Mouse (Mus musculus) kidney, embryonic 15.5 days (tissue): ENCODE data around the gene Nkx6-2. TPM values are rescaled to one million over a fixed set of nuclear protein-coding genes. Genes with fewer than 3 reads are reported as not detected.

Source experiments
- ATAC-seq: fragments of 200-750 bp; cut with Nextera tagmentation; replicated peaks from 2 replicates; pipeline ENCODE4 v1.8.0; 2017; ENCODE audit warnings: moderate TSS enrichment; ENCODE audit not compliant: low FRiP score
- H3K27ac ChIP-seq: fragments of 300-500 bp; sonication (generic); 2 replicates; pipeline ENCODE4 v1.5.1; 2015; ENCODE audit warnings: mild to moderate bottlenecking, inconsistent platforms
- H3K27me3 ChIP-seq: fragments of 300-500 bp; sonication (generic); 2 replicates; pipeline ENCODE4 v1.6.1; 2015; ENCODE audit warnings: inconsistent platforms
- H3K36me3 ChIP-seq: fragments of 300-500 bp; sonication (generic); 2 replicates; pipeline ENCODE4 v1.6.1; 2015; ENCODE audit warnings: inconsistent platforms
- H3K4me1 ChIP-seq: fragments of 300-500 bp; sonication (generic); 2 replicates; pipeline ENCODE4 v1.6.1; 2015; ENCODE audit warnings: inconsistent platforms
- H3K4me2 ChIP-seq: fragments of 300-500 bp; sonication (generic); 2 replicates; pipeline ENCODE4 v1.6.1; 2015; ENCODE audit warnings: moderate library complexity, mild to moderate bottlenecking, inconsistent platforms
- H3K4me3 ChIP-seq: fragments of 300-500 bp; sonication (generic); replicated peaks from 2 replicates; pipeline ENCODE4 v1.5.1; 2015; ENCODE audit warnings: mild to moderate bottlenecking, inconsistent platforms
- H3K9ac ChIP-seq: fragments of 300-500 bp; sonication (generic); 2 replicates; pipeline ENCODE4 v1.6.1; 2015; ENCODE audit warnings: mild to moderate bottlenecking, inconsistent platforms
- H3K9me3 ChIP-seq: fragments of 300-500 bp; sonication (generic); replicated peaks from 2 replicates; pipeline ENCODE4 v1.6.1; 2016; ENCODE audit warnings: inconsistent platforms
- WGBS: fragments of 180-500 bp; shearing (Covaris S2); methylation state at CpG from one replicate; pipeline ENCODE4 v1.1.7; 2015; ENCODE audit warnings: mixed read lengths; 5-methylcytosine and 5-hydroxymethylcytosine counted together
- polyA plus RNA-seq: library from polyadenylated mRNA; unstranded; fragments of >200 nt; fragmentation: Nextera tagmentation; extraction: Ambion mirVana; gene quantifications from 2 replicates; pipeline ENCODE4 v1.2.1, GENCODE M21; 2015

The Nkx6-2 gene
- polyA plus RNA-seq, result not detected in 2 replicates

DNA sequence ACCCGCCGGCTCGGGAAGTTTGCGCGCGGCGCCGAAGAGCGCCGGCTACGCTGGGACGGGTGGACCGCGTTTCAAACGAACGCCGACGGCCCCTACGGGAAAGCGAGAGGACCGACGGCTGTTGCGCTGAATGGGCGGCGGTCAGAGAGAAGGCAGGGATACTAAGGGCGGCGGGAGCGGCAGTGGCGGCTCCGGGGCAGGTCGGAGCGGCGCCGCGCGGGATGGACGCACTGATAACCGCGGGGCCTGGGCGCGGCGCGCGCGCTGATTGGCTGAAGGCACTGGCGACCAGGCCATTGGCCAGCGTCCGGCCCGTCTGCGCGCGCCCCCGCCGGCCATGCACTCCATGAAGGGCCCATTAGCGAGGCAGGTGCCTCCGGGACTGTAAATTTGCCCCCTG, at the start of gene Nkx6-2:
TSS of gene Nkx6-2 (minus strand) at position 203 of the 400 bp plus-strand sequence.
- Histone ChIP-seq H3K27ac (no peak within 1 kb of the TSS), H3K9me3 (no peaks in the 10 kb centered on the region), H3K4me1 (peaks cover 45% of the 10 kb centered on the region), H3K27me3 (peaks cover 100% of the 10 kb centered on the region), H3K9ac (no peak within 1 kb of the TSS), H3K36me3 (peaks cover 12% of the 10 kb centered on the region), H3K4me2 (peak within 1 kb of the TSS; percentile 68), H3K4me3 (peak within 1 kb of the TSS; percentile 44)
- WGBS, result under 1% methylated on average over 52 of the region's 56 CpGs
- peak; percentile 46; the same call in 1 of the 2 replicates for ATAC-seq

DNA sequence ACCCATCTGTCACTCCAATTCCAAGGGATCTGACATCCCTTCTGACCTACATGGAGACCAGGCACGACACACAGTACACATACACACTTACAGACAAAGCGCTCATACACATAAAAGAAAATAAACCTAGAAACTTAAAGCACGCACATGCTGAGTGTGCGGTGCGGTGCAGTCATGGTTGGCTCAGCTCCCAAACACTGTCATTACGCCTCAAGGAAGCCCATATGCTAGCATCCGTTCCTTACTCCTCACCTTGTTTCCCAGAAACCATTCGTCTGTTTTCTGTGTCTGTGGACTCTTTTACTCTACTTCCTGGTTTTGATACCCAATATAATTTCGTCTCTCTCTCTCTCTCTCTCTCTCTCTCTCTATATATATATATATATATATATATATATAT, 42.6 kb upstream of the Nkx6-2 start:
- WGBS, result 77% methylated on average over 9 of the region's 9 CpGs
- no peaks in the 10 kb centered on the region for H3K27me3 ChIP-seq
- H3K36me3 ChIP-seq, result no peaks in the 10 kb centered on the region
- H3K9me3 ChIP-seq, result no peaks in the 10 kb centered on the region
- no peak for ATAC-seq
- no peaks in the 10 kb centered on the region for H3K4me1 ChIP-seq
- no peak overlapping the region for H3K9ac ChIP-seq
- no peak overlapping the region for H3K4me3 ChIP-seq
- H3K4me2 ChIP-seq, result no peak overlapping the region
- H3K27ac ChIP-seq, result no peak overlapping the region

DNA sequence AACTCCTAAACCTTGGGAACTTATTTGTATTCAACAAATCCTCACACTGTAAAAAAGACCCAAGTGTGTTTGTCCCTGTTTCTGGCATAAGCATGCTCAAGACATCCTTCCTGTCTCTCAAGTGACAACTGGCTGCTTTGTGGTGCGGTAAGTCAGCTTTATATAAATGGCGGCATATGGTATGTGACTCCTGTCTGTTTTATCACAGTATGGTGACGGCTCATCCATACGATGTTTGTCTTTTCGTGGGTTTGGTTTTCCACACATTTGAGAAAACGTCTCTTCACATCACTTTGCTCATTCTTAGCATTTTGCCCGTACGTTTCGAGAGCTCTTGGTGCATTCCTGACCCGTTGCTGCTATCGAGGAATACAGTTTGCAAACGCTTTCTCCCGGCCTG, 40.0 kb upstream of the Nkx6-2 start:
- Histone ChIP-seq H3K4me3 (no peak overlapping the region), H3K36me3 (no peaks in the 10 kb centered on the region), H3K27ac (no peak overlapping the region), H3K4me2 (no peak overlapping the region), H3K9ac (no peak overlapping the region), H3K27me3 (no peaks in the 10 kb centered on the region), H3K9me3 (no peaks in the 10 kb centered on the region), H3K4me1 (no peaks in the 10 kb centered on the region)
- 85% methylated on average over 13 of the region's 13 CpGs for WGBS
- ATAC-seq, result no peak

DNA sequence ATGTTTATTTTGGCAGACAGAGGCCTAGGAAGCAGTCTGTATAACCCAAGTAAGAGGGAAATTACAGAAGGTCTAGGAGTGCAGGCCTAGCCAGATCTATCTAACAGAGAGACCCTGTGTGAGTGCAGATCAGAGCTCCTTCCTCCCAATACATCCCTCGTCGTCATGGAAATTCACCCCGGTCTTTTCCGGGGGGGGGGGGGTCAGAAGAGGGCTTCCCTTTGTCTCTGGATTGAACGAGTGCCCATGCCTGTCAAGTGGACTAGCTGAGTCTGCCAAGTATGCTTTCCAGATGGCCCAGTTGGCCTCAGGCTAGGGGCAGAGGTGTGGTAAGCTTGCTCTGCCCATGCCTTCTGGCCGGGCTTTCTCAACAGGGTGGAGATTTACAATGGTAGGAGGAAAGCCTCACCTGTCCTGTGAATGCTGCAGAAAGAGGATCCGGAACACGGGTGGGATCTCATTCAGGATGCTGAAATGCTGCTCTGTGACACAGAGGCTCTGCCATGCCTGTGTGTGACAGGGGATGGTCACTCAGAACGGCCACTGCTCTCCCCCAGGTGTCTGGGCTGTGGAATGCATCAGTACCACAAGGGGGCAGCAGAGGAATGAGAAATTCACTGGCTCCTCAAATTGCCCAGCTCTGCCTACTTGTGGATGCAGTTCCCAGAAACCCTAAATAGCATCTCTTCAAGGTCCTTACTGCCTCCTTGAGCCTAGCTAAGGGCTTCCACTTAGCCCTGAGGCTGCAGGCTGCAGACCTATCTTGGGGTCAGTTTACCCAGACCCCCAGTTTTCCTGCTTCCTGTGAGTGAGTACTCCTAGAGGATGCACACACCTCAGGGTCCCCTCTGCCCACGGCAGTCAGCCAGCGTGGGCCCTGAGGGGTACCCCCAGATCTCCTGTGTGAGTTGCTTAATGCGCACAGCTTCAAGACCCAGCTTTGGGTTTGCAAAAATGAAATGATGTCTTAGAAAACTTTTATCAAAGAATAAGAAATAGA, 33.5 kb upstream of the Nkx6-2 start:
- Histone ChIP-seq H3K4me1 (no peaks in the 10 kb centered on the region), H3K9me3 (no peaks in the 10 kb centered on the region), H3K9ac (no peak overlapping the region), H3K36me3 (no peaks in the 10 kb centered on the region), H3K27ac (no peak overlapping the region), H3K4me2 (no peak overlapping the region), H3K4me3 (no peak overlapping the region), H3K27me3 (peaks cover 2% of the 10 kb centered on the region; the same call in 1 of the 2 replicates)
- ATAC-seq, result no peak; the same call in 1 of the 2 replicates
- WGBS, result 60% methylated on average over 12 of the region's 12 CpGs

DNA sequence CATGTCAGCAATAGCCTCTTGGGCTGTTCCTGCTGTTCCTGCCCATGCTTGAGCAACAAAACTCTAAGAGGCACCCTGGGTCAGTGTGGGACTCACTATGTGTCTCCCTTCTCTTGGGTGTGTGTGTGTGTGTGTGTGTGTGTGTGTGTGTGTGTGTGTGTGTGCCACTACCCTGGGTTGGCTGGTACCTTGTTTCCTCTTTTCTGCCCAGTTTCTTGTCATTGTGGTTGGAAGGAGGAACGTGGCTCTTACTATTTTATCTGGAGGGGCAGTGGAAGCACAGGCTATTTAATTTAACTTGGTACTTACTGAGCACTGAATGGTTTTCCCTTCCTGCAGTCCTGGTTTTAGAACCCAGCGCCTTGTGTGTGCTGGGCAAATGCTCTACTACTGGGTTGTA, 27.7 kb upstream of the Nkx6-2 start:
- H3K4me2 ChIP-seq, result no peak overlapping the region
- WGBS, result 94% methylated on average over 2 of the region's 2 CpGs
- no peaks in the 10 kb centered on the region for H3K9me3 ChIP-seq
- peaks cover 5% of the 10 kb centered on the region; the same call in 1 of the 2 replicates for H3K27me3 ChIP-seq
- H3K36me3 ChIP-seq, result no peaks in the 10 kb centered on the region
- no peak overlapping the region for H3K27ac ChIP-seq
- no peak overlapping the region for H3K4me3 ChIP-seq
- no peak for ATAC-seq
- H3K9ac ChIP-seq, result no peak overlapping the region
- H3K4me1 ChIP-seq, result no peaks in the 10 kb centered on the region

DNA sequence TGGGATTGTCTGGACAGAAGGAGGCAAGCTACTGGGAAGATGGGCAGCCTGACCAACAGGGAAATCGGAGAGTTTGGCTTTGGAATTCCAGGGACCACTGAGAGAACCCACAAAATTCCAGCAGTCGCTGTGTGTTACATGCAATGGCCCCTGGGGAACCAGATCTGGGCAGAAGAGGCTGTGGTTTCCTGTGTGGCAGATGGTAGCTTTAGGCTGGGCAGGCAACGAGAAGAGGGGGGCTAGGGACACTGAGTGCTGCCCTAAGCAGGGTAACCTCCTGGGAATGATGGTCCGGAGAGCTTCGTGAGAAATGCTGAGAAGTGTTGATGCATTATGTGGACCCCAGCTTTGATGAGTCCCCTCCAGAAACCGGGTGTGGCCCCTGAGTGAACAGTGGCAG, 13.3 kb upstream of the Nkx6-2 start:
- H3K9me3 ChIP-seq, result no peaks in the 10 kb centered on the region
- peaks cover 16% of the 10 kb centered on the region for H3K27me3 ChIP-seq
- no peaks in the 10 kb centered on the region for H3K4me1 ChIP-seq
- 64% methylated on average over 6 of the region's 6 CpGs for WGBS
- no peak overlapping the region for H3K4me2 ChIP-seq
- no peak overlapping the region for H3K9ac ChIP-seq
- H3K4me3 ChIP-seq, result no peak overlapping the region
- no peak for ATAC-seq
- no peak overlapping the region for H3K27ac ChIP-seq
- H3K36me3 ChIP-seq, result no peaks in the 10 kb centered on the region

DNA sequence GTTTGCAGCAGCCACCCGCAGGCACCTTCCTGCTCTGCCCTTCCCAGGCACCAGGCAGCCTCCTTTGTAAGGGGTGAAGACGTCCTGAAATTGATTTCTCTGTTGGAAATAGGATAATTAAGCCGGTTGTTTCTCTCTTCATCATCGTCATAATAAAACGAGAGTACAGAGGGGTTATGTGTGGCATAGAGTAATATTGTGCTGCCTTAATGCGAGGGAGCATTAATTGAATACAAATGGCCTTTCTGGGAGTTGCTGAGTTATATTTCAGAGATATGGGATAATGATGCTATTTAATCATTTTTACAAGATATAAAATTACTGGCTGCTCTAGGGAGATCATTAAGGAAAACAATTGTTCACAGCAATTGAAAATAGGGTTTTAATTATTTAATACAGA, 12.7 kb upstream of the Nkx6-2 start:
- H3K4me2 ChIP-seq, result no peak overlapping the region
- ATAC-seq, result no peak
- H3K27me3 ChIP-seq, result peaks cover 16% of the 10 kb centered on the region; the same call in 1 of the 2 replicates
- no peaks in the 10 kb centered on the region for H3K36me3 ChIP-seq
- H3K27ac ChIP-seq, result no peak overlapping the region
- H3K4me1 ChIP-seq, result no peaks in the 10 kb centered on the region
- H3K9ac ChIP-seq, result no peak overlapping the region
- 77% methylated on average over 6 of the region's 6 CpGs for WGBS
- no peak overlapping the region for H3K4me3 ChIP-seq
- H3K9me3 ChIP-seq, result no peaks in the 10 kb centered on the region

DNA sequence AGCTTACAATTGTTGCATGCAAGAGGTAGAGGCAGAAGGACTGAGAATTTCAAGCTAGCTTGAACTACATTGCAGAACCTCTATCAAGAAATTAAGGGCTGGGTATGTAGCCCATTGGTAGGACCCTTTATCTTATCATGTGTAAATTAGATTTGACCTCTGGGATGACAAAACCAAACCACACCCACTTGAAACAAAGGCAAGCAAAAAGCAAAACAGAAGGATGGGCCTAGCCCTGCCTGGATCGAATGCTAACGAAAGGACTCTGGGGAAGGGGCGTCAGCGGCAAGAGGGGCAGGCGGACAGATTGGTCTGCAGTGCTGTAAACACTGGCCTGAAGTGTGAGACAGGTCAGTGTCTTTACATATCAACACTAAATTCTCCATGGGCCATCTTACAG, 8.7 kb upstream of the Nkx6-2 start:
- H3K4me3 ChIP-seq, result no peak overlapping the region
- no peak for ATAC-seq
- peaks cover 55% of the 10 kb centered on the region for H3K27me3 ChIP-seq
- H3K4me2 ChIP-seq, result no peak overlapping the region
- WGBS, result 88% methylated on average over 5 of the region's 5 CpGs
- no peak overlapping the region for H3K27ac ChIP-seq
- H3K36me3 ChIP-seq, result no peaks in the 10 kb centered on the region
- H3K4me1 ChIP-seq, result no peaks in the 10 kb centered on the region
- no peaks in the 10 kb centered on the region for H3K9me3 ChIP-seq
- no peak overlapping the region for H3K9ac ChIP-seq

DNA sequence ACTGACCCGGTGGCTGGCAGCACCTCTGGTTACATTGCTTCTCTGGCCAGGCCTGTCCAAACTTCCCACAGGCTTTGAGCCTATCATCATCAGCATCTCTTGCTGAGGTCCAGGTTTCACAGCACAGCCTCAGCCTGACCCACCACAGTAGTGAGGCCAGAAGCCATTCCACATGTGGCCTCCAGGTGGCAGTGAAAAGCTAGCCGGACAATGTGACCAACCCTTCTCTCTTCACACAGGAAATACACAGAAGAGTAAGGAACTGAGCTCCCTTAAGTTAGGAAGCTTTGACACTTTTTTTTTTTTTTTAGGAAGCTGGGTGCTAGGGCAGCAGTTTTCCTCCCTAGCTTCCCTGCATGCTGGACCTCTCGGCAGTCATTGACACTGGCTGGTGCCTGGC, 7.7 kb upstream of the Nkx6-2 start:
- H3K9me3 ChIP-seq, result no peaks in the 10 kb centered on the region
- 25% methylated on average over 3 of the region's 3 CpGs for WGBS
- H3K9ac ChIP-seq, result no peak overlapping the region
- H3K4me2 ChIP-seq, result no peak overlapping the region
- H3K27me3 ChIP-seq, result peaks cover 62% of the 10 kb centered on the region
- no peaks in the 10 kb centered on the region for H3K36me3 ChIP-seq
- 0 out of 2 replicates have a peak, but pooled peaks have one; percentile 46 for ATAC-seq
- H3K4me1 ChIP-seq, result peaks cover 3% of the 10 kb centered on the region; the same call in 1 of the 2 replicates
- H3K4me3 ChIP-seq, result no peak overlapping the region
- H3K27ac ChIP-seq, result no peak overlapping the region

DNA sequence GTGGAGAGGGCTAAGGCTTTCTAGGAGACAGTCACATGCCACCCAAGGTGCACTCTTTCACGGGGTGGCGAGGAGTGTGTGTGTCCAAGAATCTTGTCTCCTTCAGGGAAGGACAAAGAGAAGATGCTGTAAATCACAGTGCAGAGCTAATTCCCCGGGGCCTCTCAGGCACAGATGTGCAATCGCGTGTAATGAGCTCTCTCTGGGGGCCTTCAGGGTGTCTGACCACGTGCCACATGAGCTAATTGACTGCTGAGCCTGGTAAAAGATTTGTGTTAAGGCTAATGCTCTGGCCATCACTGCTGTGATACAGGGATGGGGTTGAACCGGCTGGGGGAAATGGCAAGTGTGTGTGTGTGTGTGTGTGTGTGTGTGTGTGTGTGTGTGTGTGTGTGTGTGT, 5.3 kb upstream of the Nkx6-2 start:
- peaks cover 73% of the 10 kb centered on the region for H3K27me3 ChIP-seq
- no peaks in the 10 kb centered on the region for H3K36me3 ChIP-seq
- ATAC-seq, result 0 out of 2 replicates have a peak, but pooled peaks have one; percentile 40
- peaks cover 22% of the 10 kb centered on the region for H3K4me1 ChIP-seq
- H3K4me2 ChIP-seq, result no peak overlapping the region
- no peaks in the 10 kb centered on the region for H3K9me3 ChIP-seq
- no peak overlapping the region for H3K9ac ChIP-seq
- no peak overlapping the region for H3K4me3 ChIP-seq
- H3K27ac ChIP-seq, result no peak overlapping the region
- 7% methylated on average over 7 of the region's 7 CpGs for WGBS

DNA sequence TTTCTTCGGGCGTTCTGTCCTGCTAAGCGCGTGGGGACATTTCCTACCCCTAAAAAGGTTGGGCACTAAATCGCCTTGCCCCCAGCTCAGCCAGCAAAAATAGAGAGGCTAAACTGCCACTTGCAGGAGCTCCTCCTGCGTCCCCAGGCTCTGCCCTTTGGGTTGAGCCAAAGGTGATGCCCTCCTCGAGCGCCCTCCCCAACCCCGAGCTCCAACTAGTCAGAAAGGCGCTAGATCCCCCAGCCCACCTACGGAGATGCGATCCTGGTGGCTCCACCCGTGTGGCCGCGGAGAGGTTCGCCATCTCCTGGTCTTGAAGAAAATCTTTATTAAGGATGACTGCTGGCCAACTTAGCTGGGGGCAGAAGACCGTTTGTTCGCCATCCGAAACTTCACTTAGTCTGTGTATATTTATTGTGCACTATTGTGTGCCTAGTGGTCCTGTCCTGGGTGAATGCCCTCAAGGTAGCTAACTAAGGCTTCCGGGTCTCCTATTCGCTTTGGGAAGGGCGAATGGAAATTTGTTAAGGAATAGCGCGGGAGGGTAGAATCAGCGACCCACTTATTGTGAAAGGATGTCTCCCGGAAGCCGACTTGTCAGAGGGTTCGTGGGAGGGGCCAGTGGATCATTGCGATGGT, 2.7 kb upstream of the Nkx6-2 start:
- Histone ChIP-seq H3K4me3 (no peak overlapping the region; the same call in 1 of the 2 replicates), H3K27ac (no peak overlapping the region), H3K36me3 (no peaks in the 10 kb centered on the region), H3K9me3 (no peaks in the 10 kb centered on the region), H3K27me3 (peaks cover 99% of the 10 kb centered on the region), H3K4me1 (peaks cover 45% of the 10 kb centered on the region), H3K4me2 (peak overlapping the region; percentile 41), H3K9ac (no peak overlapping the region)
- 2% methylated on average over 29 of the region's 29 CpGs for WGBS
- ATAC-seq, result no peak
